Mouse (Mus musculus): ENCODE results near the gene Tnnt3. TPM values are rescaled to one million over a fixed set of nuclear protein-coding genes. Genes with fewer than 3 reads are reported as not detected.

Tnnt3 gene
- polyA plus RNA-seq, 1 experiment from 2014 or later: 1.7 TPM

- Histone ChIP-seq H3K4me1 (replicated peaks; ENCODE audit: control insufficient read depth, insufficient read depth, low read length) (0 out of 2 replicates have a peak, but pooled peaks cover 3% of the 10 kb centered on the region), H3K9ac (ENCODE audit: low read depth, low read length) (no peak overlapping the region), H3K4me2 (replicated peaks; ENCODE audit: low read depth, low read length) (no peak overlapping the region), H3K27me3 (ENCODE audit: control insufficient read depth, insufficient read depth, low read length) (no peaks in the 10 kb centered on the region), H3K27ac (ENCODE audit: low read depth, low read length) (no peak overlapping the region), H3K36me3 (ENCODE audit: control insufficient read depth, insufficient read depth, low read length) (no peaks in the 10 kb centered on the region), H3K4me3 (ENCODE audit: low read depth, low read length) (no peak overlapping the region), H3K9me3 (ENCODE audit: control insufficient read depth, low read length) (no peaks in the 10 kb centered on the region)
- DNase-seq (ENCODE audit: low spot score): no peak
- no peak for ATAC-seq (ENCODE audit: low FRiP score)
- 57% methylated on average over 2 of the region's 2 CpGs for WGBS
Measured at GRCm38 (mm10) chr7:142547874-142548273, 49.2 kb downstream of the Tnnt3 start.

GRCm38 (mm10) chr7:142548706-142549105 is 50.1 kb downstream of the Tnnt3 start:
- no peak overlapping the region for H3K4me3 ChIP-seq (ENCODE audit: low read depth, low read length)
- no peak overlapping the region for H3K4me2 ChIP-seq (replicated peaks; ENCODE audit: low read depth, low read length)
- H3K27me3 ChIP-seq (ENCODE audit: control insufficient read depth, insufficient read depth, low read length): no peaks in the 10 kb centered on the region
- ATAC-seq (ENCODE audit: low FRiP score) (no peak), DNase-seq (ENCODE audit: low spot score) (no peak)
- WGBS: 25% methylated on average over 6 of the region's 6 CpGs
- H3K36me3 ChIP-seq (ENCODE audit: control insufficient read depth, insufficient read depth, low read length): no peaks in the 10 kb centered on the region
- H3K9ac ChIP-seq (ENCODE audit: low read depth, low read length): no peak overlapping the region
- H3K9me3 ChIP-seq (ENCODE audit: control insufficient read depth, low read length): no peaks in the 10 kb centered on the region
- no peak overlapping the region for H3K27ac ChIP-seq (ENCODE audit: low read depth, low read length)
- 0 out of 2 replicates have a peak, but pooled peaks cover 2% of the 10 kb centered on the region for H3K4me1 ChIP-seq (replicated peaks; ENCODE audit: control insufficient read depth, insufficient read depth, low read length)

GRCm38 (mm10) chr7:142549941-142550763 is 51.5 kb downstream of the Tnnt3 start:
- H3K4me2 ChIP-seq (replicated peaks; ENCODE audit: low read depth, low read length): no peak overlapping the region
- no peaks in the 10 kb centered on the region for H3K27me3 ChIP-seq (ENCODE audit: control insufficient read depth, insufficient read depth, low read length)

GRCm38 (mm10) chr7:142550935-142551373 is 52.3 kb downstream of the Tnnt3 start:
- H3K27me3 ChIP-seq (ENCODE audit: control insufficient read depth, insufficient read depth, low read length): no peaks in the 10 kb centered on the region
- no peak for ATAC-seq (ENCODE audit: low FRiP score)
- H3K9me3 ChIP-seq (ENCODE audit: control insufficient read depth, low read length): no peaks in the 10 kb centered on the region
- DNase-seq (ENCODE audit: low spot score): no peak
- no peak overlapping the region for H3K9ac ChIP-seq (ENCODE audit: low read depth, low read length)
- H3K4me3 ChIP-seq (ENCODE audit: low read depth, low read length): no peak overlapping the region
- H3K36me3 ChIP-seq (ENCODE audit: control insufficient read depth, insufficient read depth, low read length): no peaks in the 10 kb centered on the region
- 72% methylated on average over 14 of the region's 14 CpGs for WGBS
- H3K27ac ChIP-seq (ENCODE audit: low read depth, low read length): no peak overlapping the region
- peaks cover 4% of the 10 kb centered on the region for H3K4me1 ChIP-seq (replicated peaks; ENCODE audit: control insufficient read depth, insufficient read depth, low read length)
- no peak overlapping the region for H3K4me2 ChIP-seq (replicated peaks; ENCODE audit: low read depth, low read length)

More at GRCm38 (mm10) chr7:142549941-142550763, 51.5 kb downstream of the Tnnt3 start:
- H3K4me3 ChIP-seq (ENCODE audit: low read depth, low read length): no peak overlapping the region
- H3K36me3 ChIP-seq (ENCODE audit: control insufficient read depth, insufficient read depth, low read length): no peaks in the 10 kb centered on the region
- no peak overlapping the region for H3K27ac ChIP-seq (ENCODE audit: low read depth, low read length)
- H3K4me1 ChIP-seq (replicated peaks; ENCODE audit: control insufficient read depth, insufficient read depth, low read length): peaks cover 4% of the 10 kb centered on the region; the same call in 1 of the 2 replicates
- 89% methylated on average over 10 of the region's 10 CpGs for WGBS
- no peaks in the 10 kb centered on the region for H3K9me3 ChIP-seq (ENCODE audit: control insufficient read depth, low read length)
- ATAC-seq (ENCODE audit: low FRiP score) (no peak), DNase-seq (ENCODE audit: low spot score) (no peak)
- no peak overlapping the region for H3K9ac ChIP-seq (ENCODE audit: low read depth, low read length)

- WGBS: 94% methylated on average over 5 of the region's 5 CpGs
- DNase-seq (ENCODE audit: low spot score): no peak
- H3K4me1 ChIP-seq (replicated peaks; ENCODE audit: control insufficient read depth, insufficient read depth, low read length): peaks cover 4% of the 10 kb centered on the region
- no peak overlapping the region for H3K27ac ChIP-seq (ENCODE audit: low read depth, low read length)
- no peaks in the 10 kb centered on the region for H3K36me3 ChIP-seq (ENCODE audit: control insufficient read depth, insufficient read depth, low read length)
- ATAC-seq (ENCODE audit: low FRiP score): no peak
- no peaks in the 10 kb centered on the region for H3K27me3 ChIP-seq (ENCODE audit: control insufficient read depth, insufficient read depth, low read length)
- no peaks in the 10 kb centered on the region for H3K9me3 ChIP-seq (ENCODE audit: control insufficient read depth, low read length)
- H3K4me2 ChIP-seq (replicated peaks; ENCODE audit: low read depth, low read length): no peak overlapping the region
- H3K9ac ChIP-seq (ENCODE audit: low read depth, low read length): no peak overlapping the region
- H3K4me3 ChIP-seq (ENCODE audit: low read depth, low read length): no peak overlapping the region
Measured at GRCm38 (mm10) chr7:142551691-142552090, 53.1 kb downstream of the Tnnt3 start.

GRCm38 (mm10) chr7:142552591-142553416 is 54.2 kb downstream of the Tnnt3 start:
- Histone ChIP-seq H3K9me3 (ENCODE audit: control insufficient read depth, low read length) (no peaks in the 10 kb centered on the region), H3K27ac (ENCODE audit: low read depth, low read length) (peak overlapping the region; percentile 51; the same call in 1 of the 2 replicates), H3K36me3 (ENCODE audit: control insufficient read depth, insufficient read depth, low read length) (no peaks in the 10 kb centered on the region), H3K4me1 (replicated peaks; ENCODE audit: control insufficient read depth, insufficient read depth, low read length) (peaks cover 4% of the 10 kb centered on the region), H3K9ac (ENCODE audit: low read depth, low read length) (no peak overlapping the region), H3K4me3 (ENCODE audit: low read depth, low read length) (no peak overlapping the region), H3K4me2 (replicated peaks; ENCODE audit: low read depth, low read length) (no peak overlapping the region), H3K27me3 (ENCODE audit: control insufficient read depth, insufficient read depth, low read length) (no peaks in the 10 kb centered on the region)
- 49% methylated on average over 13 of the region's 13 CpGs for WGBS
- DNase-seq (ENCODE audit: low spot score) (no peak), ATAC-seq (ENCODE audit: low FRiP score) (no peak)

- 39% methylated on average over 11 of the region's 11 CpGs for WGBS
- H3K4me3 ChIP-seq (ENCODE audit: low read depth, low read length): no peak overlapping the region
- no peaks in the 10 kb centered on the region for H3K27me3 ChIP-seq (ENCODE audit: control insufficient read depth, insufficient read depth, low read length)
- no peaks in the 10 kb centered on the region for H3K36me3 ChIP-seq (ENCODE audit: control insufficient read depth, insufficient read depth, low read length)
- H3K4me1 ChIP-seq (replicated peaks; ENCODE audit: control insufficient read depth, insufficient read depth, low read length): peaks cover 3% of the 10 kb centered on the region
- H3K9me3 ChIP-seq (ENCODE audit: control insufficient read depth, low read length): no peaks in the 10 kb centered on the region
- no peak overlapping the region for H3K4me2 ChIP-seq (replicated peaks; ENCODE audit: low read depth, low read length)
- H3K9ac ChIP-seq (ENCODE audit: low read depth, low read length): no peak overlapping the region
- DNase-seq (ENCODE audit: low spot score) (no peak), ATAC-seq (ENCODE audit: low FRiP score) (no peak)
- peak overlapping the region; percentile 47; the same call in 1 of the 2 replicates for H3K27ac ChIP-seq (ENCODE audit: low read depth, low read length)
Measured at GRCm38 (mm10) chr7:142553417-142554335, 55.0 kb downstream of the Tnnt3 start.

GRCm38 (mm10) chr7:142554625-142555024 is 56.0 kb downstream of the Tnnt3 start:
- Histone ChIP-seq H3K9me3 (ENCODE audit: control insufficient read depth, low read length) (no peaks in the 10 kb centered on the region), H3K27me3 (ENCODE audit: control insufficient read depth, insufficient read depth, low read length) (no peaks in the 10 kb centered on the region), H3K9ac (ENCODE audit: low read depth, low read length) (no peak overlapping the region), H3K27ac (ENCODE audit: low read depth, low read length) (no peak overlapping the region), H3K4me3 (ENCODE audit: low read depth, low read length) (no peak overlapping the region), H3K4me1 (replicated peaks; ENCODE audit: control insufficient read depth, insufficient read depth, low read length) (peaks cover 3% of the 10 kb centered on the region), H3K36me3 (ENCODE audit: control insufficient read depth, insufficient read depth, low read length) (no peaks in the 10 kb centered on the region), H3K4me2 (replicated peaks; ENCODE audit: low read depth, low read length) (no peak overlapping the region)
- ATAC-seq (ENCODE audit: low FRiP score): no peak
- 57% methylated on average over 1 of the region's 1 CpGs for WGBS
- DNase-seq (ENCODE audit: low spot score): no peak
